Mouse (Mus musculus) megakaryocyte, embryonic 14.5 days (primary cell): ENCODE data around the gene Col25a1.

Experiments
- FLI1 ChIP-seq: IDR thresholded peaks from 2 replicates; pipeline ENCODE4 v1.6.1; 2012; ENCODE audit warnings: low read length, inconsistent platforms, mixed read lengths
- GATA1 ChIP-seq: IDR thresholded peaks from 3 replicates; pipeline ENCODE4 v1.6.1; 2012; ENCODE audit warnings: mixed read lengths, low read length, inconsistent platforms, borderline replicate concordance

DNA sequence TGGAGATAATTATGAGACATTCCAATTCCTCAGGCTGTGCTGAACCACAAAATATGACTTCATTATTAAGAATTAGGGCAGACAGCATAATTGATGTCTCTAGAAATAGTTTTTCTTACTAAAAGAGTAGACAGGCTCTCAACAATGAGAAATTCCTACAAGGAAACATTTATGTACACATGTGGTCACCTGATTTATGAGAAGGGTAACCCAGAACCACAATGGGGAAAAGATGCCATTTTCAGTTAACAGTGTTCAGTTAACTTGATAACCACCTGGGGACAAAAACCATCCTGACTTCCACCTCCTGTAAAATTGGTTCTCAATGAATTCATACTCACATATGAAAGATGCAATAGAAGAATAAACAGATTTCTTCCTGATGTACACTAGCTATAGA lies 305.7 kb downstream of the Col25a1 start:
- TF ChIP-seq GATA1 = no peak
- no peak for TF ChIP-seq FLI1
